25 mouse cellular contexts compared by ENCODE assay signal in the genomic region with DNA sequence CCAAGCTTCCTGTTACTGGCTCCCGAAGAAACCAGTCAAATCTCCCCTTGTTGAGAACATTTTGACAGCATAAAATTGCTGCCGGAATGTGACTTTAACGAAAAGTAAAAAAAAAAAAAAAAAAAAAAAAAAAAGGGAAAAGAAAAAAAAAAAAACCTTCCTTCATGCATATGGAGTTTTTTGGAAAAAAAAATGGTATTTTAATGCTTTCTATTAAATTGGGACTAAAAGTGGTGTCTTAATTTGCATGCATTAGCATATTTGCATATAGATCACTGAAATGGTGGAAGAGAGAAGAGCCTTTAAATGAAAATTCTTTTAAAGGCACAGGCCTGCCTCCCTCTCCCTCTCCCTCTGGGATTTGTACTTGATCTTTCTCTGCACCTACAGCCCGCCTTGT. TPM values are rescaled to one million over a fixed set of nuclear protein-coding genes. Genes with fewer than 3 reads are reported as not detected.
DNase-seq lines count a peak whose midpoint lies in the region; ATAC-seq and TF ChIP-seq lines count a peak whose summit lies in the region.
"Had no signal": no experiment of that assay in that cellular context is flagged by ENCODE, and none has a peak within 500 bp of the region (broad histone marks: within the 10 kb centered on the region; RNA-seq: fewer than 3 reads in every experiment).

No protein-coding gene starts in this region.

- H3K27me3 ChIP-seq in heart, embryonic 11.5 days (ENCODE audit: control insufficient read depth, insufficient read depth, low read length) = peaks cover 13% of the 10 kb centered on the region
- no peaks in the 10 kb centered on the region for H3K27me3 ChIP-seq in heart, adult 2 months (ENCODE audit: control insufficient read depth, insufficient read depth, low read length)
- H3K27me3 ChIP-seq in heart, embryonic 16.5 days (ENCODE audit: control insufficient read depth, insufficient read depth, low read length) = peaks cover 6% of the 10 kb centered on the region
- H3K27me3 ChIP-seq in ES-Bruce4 (ENCODE audit: control insufficient read depth, insufficient read depth, low read length, poor library complexity, severe bottlenecking) = no peaks in the 10 kb centered on the region

- 79% methylated on average over 4 of the region's 4 CpGs for WGBS in heart, embryonic 11.5 days (ENCODE audit: insufficient replicate concordance)
- WGBS in heart, adult 2 months = 81% methylated on average over 4 of the region's 4 CpGs
- WGBS in heart, embryonic 16.5 days = 77% methylated on average over 4 of the region's 4 CpGs

- DNase-seq in heart, adult 2 months = no peak
- DNase-seq in heart, postnatal 4 days = no peak
- DNase-seq in brain, embryonic 14.5 days (ENCODE audit: low read depth) = peak; percentile 45
- DNase-seq in embryo, embryonic 9.5 days (ENCODE audit: extremely low spot score) = no peak
- DNase-seq: adrenal gland, adult 8-10 months; cerebellum, adult 8-10 months; cerebellum, postnatal 25 days; kidney, adult 2 months; liver, postnatal 0 days; lung, postnatal 36 days; right cerebral cortex, adult 18-20 months; spleen, adult 18-20 months; thymus, postnatal 25 days had no signal

- H3K27ac ChIP-seq in heart, embryonic 11.5 days (ENCODE audit: low read depth, low read length) = peak overlapping the region; percentile 24; the same call in 1 of the 2 replicates
- no peak overlapping the region for H3K27ac ChIP-seq in heart, adult 2 months
- peak overlapping the region; percentile 61 for H3K27ac ChIP-seq in heart, embryonic 16.5 days (ENCODE audit: low read length)
- peak overlapping the region; percentile 31 for H3K27ac ChIP-seq in ES-Bruce4 (ENCODE audit: insufficient read depth, low read length)
- H3K27ac ChIP-seq: hindbrain, postnatal 0 days; intestine, embryonic 15.5 days; layer of hippocampus, adult 2 months; left cerebral cortex, adult 2 months; liver, embryonic 12.5 days; midbrain, embryonic 15.5 days had no signal

- no peak for ATAC-seq in heart, embryonic 11.5 days (replicated peaks; ENCODE audit: insufficient number of reproducible peaks, low FRiP score, low TSS enrichment)
- ATAC-seq in heart, embryonic 16.5 days (replicated peaks; ENCODE audit: extremely low read depth, insufficient read depth, low FRiP score) = no peak
- ATAC-seq: activated CD4-positive, CD25-positive, alpha-beta regulatory T cell, adult 4 months; CD4-positive, CD25-positive, alpha-beta regulatory T cell, adult 4 months; hindbrain, postnatal 0 days; intestine, embryonic 15.5 days; liver, embryonic 12.5 days; liver, postnatal 0 days; midbrain, embryonic 15.5 days had no signal

- no peak overlapping the region for H3K4me2 ChIP-seq in heart, embryonic 11.5 days
- H3K4me2 ChIP-seq in heart, embryonic 16.5 days (ENCODE audit: low read depth, low read length) = no peak overlapping the region
- H3K4me2 ChIP-seq: intestine, embryonic 15.5 days; liver, embryonic 12.5 days; midbrain, embryonic 15.5 days had no signal

- TF ChIP-seq CTCF in heart, adult 2 months (IDR thresholded peaks at IDR 0.05) = no peak
- no peak for TF ChIP-seq CTCF in ES-Bruce4 (IDR thresholded peaks at IDR 0.05; ENCODE audit: low read depth, low read length)
- TF ChIP-seq CTCF in brain, embryonic 14.5 days (IDR thresholded peaks at IDR 0.05; ENCODE audit: borderline replicate concordance, extremely low read depth, insufficient read depth, insufficient read length) = no peak

- peaks cover 44% of the 10 kb centered on the region for H3K4me1 ChIP-seq in heart, embryonic 11.5 days (ENCODE audit: control insufficient read depth, insufficient read depth, low read length)
- peaks cover 13% of the 10 kb centered on the region for H3K4me1 ChIP-seq in heart, adult 2 months (ENCODE audit: control insufficient read depth, insufficient read depth, low read length)
- peaks cover 62% of the 10 kb centered on the region for H3K4me1 ChIP-seq in heart, embryonic 16.5 days (ENCODE audit: control insufficient read depth, insufficient read depth, low read length)
- H3K4me1 ChIP-seq in ES-Bruce4 (ENCODE audit: control insufficient read depth, insufficient read depth, low read length) = peaks cover 20% of the 10 kb centered on the region
- H3K4me1 ChIP-seq: liver, embryonic 12.5 days had no signal

- no peak overlapping the region for H3K4me3 ChIP-seq in heart, embryonic 11.5 days (ENCODE audit: low read depth, low read length)
- H3K4me3 ChIP-seq in heart, adult 2 months = no peak overlapping the region
- H3K4me3 ChIP-seq in heart, embryonic 16.5 days (ENCODE audit: low read length) = no peak overlapping the region
- no peak overlapping the region for H3K4me3 ChIP-seq in ES-Bruce4 (ENCODE audit: low read depth, low read length)
- H3K4me3 ChIP-seq: heart, embryonic 10.5 days; intestine, embryonic 15.5 days; layer of hippocampus, adult 2 months; left cerebral cortex, adult 2 months; liver, embryonic 12.5 days; midbrain, embryonic 15.5 days had no signal

- H3K79me2 ChIP-seq in heart, adult 2 months (replicated peaks; ENCODE audit: control insufficient read depth, insufficient read depth, low read length) = no peaks in the 10 kb centered on the region

- intact Hi-C loops in heart, adult 2 months (cut with DNase I) = no loop called here

- no peak overlapping the region for H3K9ac ChIP-seq in heart, embryonic 11.5 days (ENCODE audit: low read depth, low read length)
- no peak overlapping the region for H3K9ac ChIP-seq in heart, adult 2 months (ENCODE audit: low read depth, low read length)
- H3K9ac ChIP-seq in heart, embryonic 16.5 days (ENCODE audit: low read length) = peak overlapping the region; percentile 45
- no peak overlapping the region for H3K9ac ChIP-seq in ES-Bruce4 (ENCODE audit: low read depth, poor library complexity, severe bottlenecking)
- H3K9ac ChIP-seq: intestine, embryonic 15.5 days; liver, embryonic 12.5 days; liver, postnatal 0 days; midbrain, embryonic 15.5 days had no signal

- TF ChIP-seq POLR2A in heart, adult 2 months (IDR thresholded peaks at IDR 0.05; ENCODE audit: insufficient read depth, low read depth, low read length) = no peak
- TF ChIP-seq POLR2A in ES-Bruce4 (IDR thresholded peaks at IDR 0.05; ENCODE audit: insufficient read depth, low read length) = no peak
- TF ChIP-seq POLR2A in brain, embryonic 14.5 days (IDR thresholded peaks at IDR 0.05; ENCODE audit: borderline replicate concordance, extremely low read depth, insufficient read depth, insufficient read length, poor library complexity, severe bottlenecking) = no peak

- no peaks in the 10 kb centered on the region for H3K9me3 ChIP-seq in heart, embryonic 11.5 days (replicated peaks; ENCODE audit: control insufficient read depth, low read length)
- H3K9me3 ChIP-seq in heart, embryonic 16.5 days (replicated peaks; ENCODE audit: control insufficient read depth, low read length) = no peaks in the 10 kb centered on the region
- H3K9me3 ChIP-seq in ES-Bruce4 (replicated peaks; ENCODE audit: control insufficient read depth, insufficient read depth, low read length, poor library complexity, severe bottlenecking) = no peaks in the 10 kb centered on the region
- H3K9me3 ChIP-seq: heart, embryonic 10.5 days; intestine, embryonic 15.5 days; liver, embryonic 12.5 days; midbrain, embryonic 15.5 days had no signal

- H3K36me3 ChIP-seq in heart, embryonic 11.5 days (ENCODE audit: control insufficient read depth, insufficient read depth, low read length) = no peaks in the 10 kb centered on the region
- no peaks in the 10 kb centered on the region for H3K36me3 ChIP-seq in heart, adult 2 months (ENCODE audit: control insufficient read depth, insufficient read depth, low read length)
- no peaks in the 10 kb centered on the region for H3K36me3 ChIP-seq in heart, embryonic 16.5 days (ENCODE audit: control insufficient read depth, insufficient read depth)
- H3K36me3 ChIP-seq in ES-Bruce4 (ENCODE audit: control insufficient read depth, insufficient read depth, low read length, poor library complexity, severe bottlenecking) = no peaks in the 10 kb centered on the region
- H3K36me3 ChIP-seq: heart, embryonic 10.5 days; intestine, embryonic 15.5 days; liver, embryonic 12.5 days; midbrain, embryonic 15.5 days had no signal

- no peak for TF ChIP-seq EP300 in heart, adult 2 months (IDR thresholded peaks at IDR 0.05; ENCODE audit: insufficient read depth, low read depth, low read length)
- TF ChIP-seq EP300 in ES-Bruce4 (IDR thresholded peaks at IDR 0.05; ENCODE audit: insufficient read depth, low read depth, low read length) = no peak

RNA-seq across cellular contexts. Expression of a gene that starts 52.0 kb away (rescaled TPM):
- 15.1 and 19.9 TPM in 2 replicates for polyA plus RNA-seq in heart, embryonic 11.5 days (2014; fragmentation: Nextera tagmentation; extraction: Ambion mirVana)
- 10 to 100 TPM; 42.5 to 47.0 TPM for total RNA-seq in heart, adult 2 months (2021)
- 21.2 and 22.4 TPM in 2 replicates for polyA plus RNA-seq in heart, adult 2 months (2012; rRNA removed)
- polyA plus RNA-seq in heart, embryonic 16.5 days (2015; fragmentation: Nextera tagmentation; extraction: Ambion mirVana) = 22.4 and 25.7 TPM in 2 replicates
- total RNA-seq in heart, postnatal 4 days (2021) = 10 to 100 TPM; 79.5 to 82.9 TPM
- 13.8 and 15.6 TPM in 2 replicates for polyA plus RNA-seq in ES-Bruce4 (2011; ENCODE audit: insufficient read depth, insufficient read length, low read depth, missing spikeins)
- polyA plus RNA-seq in brain, embryonic 14.5 days (2012; rRNA removed) = 2.9 and 6.9 TPM in 2 replicates
